Mouse (Mus musculus): ENCODE data around the gene Hs6st3.

The Hs6st3 gene

GRCm38 (mm10) chr14:119797172-119797850, 659.2 kb downstream of the Hs6st3 start:
- DNase-seq (ENCODE audit: low spot score) = no peak

- DNase-seq (ENCODE audit: low spot score) = no peak
Observed at GRCm38 (mm10) chr14:119798561-119798960, 660.4 kb downstream of the Hs6st3 start.

GRCm38 (mm10) chr14:119800856-119801255, 662.7 kb downstream of the Hs6st3 start:
- no peak for DNase-seq (ENCODE audit: low spot score)

GRCm38 (mm10) chr14:119813898-119814297, 675.8 kb downstream of the Hs6st3 start:
- no peak for DNase-seq (ENCODE audit: low spot score)

- no peak for DNase-seq (ENCODE audit: low spot score)
Observed at GRCm38 (mm10) chr14:119815616-119816015, 677.5 kb downstream of the Hs6st3 start.

- no peak for DNase-seq (ENCODE audit: low spot score)
Observed at GRCm38 (mm10) chr14:119820562-119820961, 682.4 kb downstream of the Hs6st3 start.

- no peak for DNase-seq (ENCODE audit: low spot score)
Observed at GRCm38 (mm10) chr14:119831165-119832011, 693.2 kb downstream of the Hs6st3 start.

- DNase-seq (ENCODE audit: low spot score) = no peak
Observed at GRCm38 (mm10) chr14:119832012-119832325, 693.8 kb downstream of the Hs6st3 start.

GRCm38 (mm10) chr14:119832940-119833339, 694.8 kb downstream of the Hs6st3 start:
- no peak for DNase-seq (ENCODE audit: low spot score)

- DNase-seq (ENCODE audit: low spot score) = no peak
Observed at GRCm38 (mm10) chr14:119834008-119834700, 696.0 kb downstream of the Hs6st3 start.

GRCm38 (mm10) chr14:119836051-119836450, 697.9 kb downstream of the Hs6st3 start:
- DNase-seq (ENCODE audit: low spot score) = no peak

- DNase-seq (ENCODE audit: low spot score) = no peak
Observed at GRCm38 (mm10) chr14:119847540-119847939, 709.4 kb downstream of the Hs6st3 start.

- no peak for DNase-seq (ENCODE audit: low spot score)
Observed at GRCm38 (mm10) chr14:119848759-119849298, 710.7 kb downstream of the Hs6st3 start.

- DNase-seq (ENCODE audit: low spot score) = no peak
Observed at GRCm38 (mm10) chr14:119849338-119849737, 711.2 kb downstream of the Hs6st3 start.

- no peak for DNase-seq (ENCODE audit: low spot score)
Observed at GRCm38 (mm10) chr14:119852139-119852538, 714.0 kb downstream of the Hs6st3 start.

- no peak for DNase-seq (ENCODE audit: low spot score)
Observed at GRCm38 (mm10) chr14:119857338-119858291, 719.5 kb downstream of the Hs6st3 start.

- DNase-seq (ENCODE audit: low spot score) = no peak
Observed at GRCm38 (mm10) chr14:119873617-119874016, 735.5 kb downstream of the Hs6st3 start.

- DNase-seq (ENCODE audit: low spot score) = no peak
Observed at GRCm38 (mm10) chr14:119892922-119893321, 754.8 kb downstream of the Hs6st3 start.

- no peak for DNase-seq (ENCODE audit: low spot score)
Observed at GRCm38 (mm10) chr14:119895097-119895496, 757.0 kb downstream of the Hs6st3 start.

- DNase-seq (ENCODE audit: low spot score) = no peak
Observed at GRCm38 (mm10) chr14:119895765-119896465, 757.8 kb downstream of the Hs6st3 start.

- no peak for DNase-seq (ENCODE audit: low spot score)
Observed at GRCm38 (mm10) chr14:119902486-119902885, 764.3 kb downstream of the Hs6st3 start.

Measured in ovary, postnatal 10 days (tissue).